Mouse (Mus musculus): ENCODE results near the gene Fuom.
"Not testable (repeated sequence)": the region's sequence is repeated elsewhere in the genome, so short reads cannot be mapped to it uniquely, and the experiment has no call there.

Gene Fuom

DNA sequence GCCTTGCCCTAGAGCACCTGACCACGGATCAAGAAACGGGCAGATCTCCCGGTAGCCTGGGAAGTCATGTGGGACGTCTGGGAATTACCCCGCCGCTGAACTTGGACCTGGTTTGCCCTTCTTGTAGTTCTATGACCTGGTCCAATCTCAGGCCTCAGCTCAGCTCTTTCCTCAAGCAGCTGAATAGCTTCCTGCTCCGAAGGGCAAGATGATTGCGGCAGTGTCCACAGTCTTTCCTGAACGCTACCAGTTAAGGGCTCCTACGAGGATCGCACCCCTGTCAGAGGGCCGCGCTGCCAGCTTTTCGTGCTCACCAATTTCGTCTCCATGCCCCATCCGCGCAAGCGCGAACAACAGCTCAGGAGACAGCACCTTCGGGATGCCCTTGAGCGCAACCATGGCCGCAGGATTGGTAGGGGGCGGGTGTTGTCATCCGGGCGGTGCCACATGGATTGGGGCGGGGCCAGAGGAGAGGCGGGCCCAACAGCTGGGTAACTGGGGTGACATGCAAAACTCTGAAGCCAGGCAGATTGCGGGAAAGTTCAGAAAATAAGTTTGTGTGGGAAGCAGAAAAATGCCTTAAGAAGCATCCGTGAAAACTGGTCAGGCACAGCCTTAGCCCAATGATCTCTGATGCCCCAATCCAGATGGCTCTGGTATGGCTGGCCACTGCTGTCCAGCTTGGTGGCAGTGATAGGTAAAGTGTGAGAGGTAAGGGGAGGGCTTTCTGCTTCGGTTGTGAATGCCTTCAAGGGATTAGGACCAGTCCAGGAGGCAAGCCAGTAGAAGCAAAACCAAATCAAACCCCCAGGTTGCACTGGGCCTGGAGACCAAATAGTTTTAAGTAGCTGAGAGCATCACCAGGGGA is at the start of gene Fuom:
Gene Fuom (minus strand): TSS at position 449 of the 868 bp plus-strand sequence.
- peak; percentile 62 for DNase-seq (ENCODE audit: low spot score)

DNA sequence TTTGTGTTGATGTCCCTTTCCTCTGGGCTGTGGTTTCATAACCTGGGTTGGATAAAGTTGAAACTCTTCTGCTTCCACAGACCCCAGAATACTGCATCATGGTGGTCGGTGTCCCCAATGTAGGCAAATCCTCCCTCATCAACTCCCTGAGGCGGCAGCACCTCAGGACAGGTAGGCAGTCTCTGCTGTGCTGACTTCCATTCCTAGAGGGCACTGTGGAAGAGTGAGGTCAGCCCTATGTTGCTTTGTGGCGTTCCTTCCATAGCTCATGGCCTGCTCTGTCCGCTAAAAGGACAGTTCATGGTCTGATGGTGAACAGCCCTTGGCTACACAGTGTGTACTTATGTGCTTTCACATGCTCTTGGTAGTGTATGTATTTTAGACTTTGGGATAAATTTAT is 42.3 kb upstream of the Fuom start:
- DNase-seq (ENCODE audit: low spot score): no peak

DNA sequence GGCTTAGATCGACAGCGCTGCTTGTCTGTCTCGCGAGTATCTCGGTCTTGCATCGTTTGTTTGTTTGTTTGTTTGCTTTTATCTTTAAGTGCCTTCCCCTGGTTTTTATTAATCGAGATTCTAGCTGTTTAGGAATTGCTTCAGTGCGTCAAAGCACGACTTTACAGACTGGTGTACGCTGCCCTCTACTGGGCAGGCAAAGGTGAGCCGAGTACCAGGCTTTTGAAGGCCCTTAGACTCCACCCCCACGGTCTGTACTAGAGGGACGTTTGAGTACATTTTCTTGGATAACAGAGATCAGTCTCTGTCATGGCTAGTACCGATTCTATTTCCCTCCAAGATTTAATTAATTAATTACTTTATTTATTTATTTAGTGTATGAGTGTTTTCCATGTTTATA is 39.1 kb upstream of the Fuom start:
- peak; percentile 77 for DNase-seq (ENCODE audit: low spot score)

DNA sequence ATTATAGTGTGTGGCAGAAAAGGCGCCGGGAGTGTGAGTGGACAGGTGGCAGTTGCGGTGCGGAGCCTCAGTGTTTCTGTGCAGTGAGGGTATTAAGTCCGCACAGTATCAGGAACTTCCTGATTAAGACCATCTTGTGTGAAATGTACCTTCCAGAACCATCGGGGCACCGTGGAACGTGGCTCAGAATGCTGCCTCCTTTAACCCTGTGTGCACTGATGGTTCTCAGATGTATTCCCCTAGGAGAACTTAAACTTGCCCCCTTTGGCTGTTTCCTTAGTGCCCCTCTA is 35.7 kb upstream of the Fuom start:
- DNase-seq (ENCODE audit: low spot score): no peak

DNA sequence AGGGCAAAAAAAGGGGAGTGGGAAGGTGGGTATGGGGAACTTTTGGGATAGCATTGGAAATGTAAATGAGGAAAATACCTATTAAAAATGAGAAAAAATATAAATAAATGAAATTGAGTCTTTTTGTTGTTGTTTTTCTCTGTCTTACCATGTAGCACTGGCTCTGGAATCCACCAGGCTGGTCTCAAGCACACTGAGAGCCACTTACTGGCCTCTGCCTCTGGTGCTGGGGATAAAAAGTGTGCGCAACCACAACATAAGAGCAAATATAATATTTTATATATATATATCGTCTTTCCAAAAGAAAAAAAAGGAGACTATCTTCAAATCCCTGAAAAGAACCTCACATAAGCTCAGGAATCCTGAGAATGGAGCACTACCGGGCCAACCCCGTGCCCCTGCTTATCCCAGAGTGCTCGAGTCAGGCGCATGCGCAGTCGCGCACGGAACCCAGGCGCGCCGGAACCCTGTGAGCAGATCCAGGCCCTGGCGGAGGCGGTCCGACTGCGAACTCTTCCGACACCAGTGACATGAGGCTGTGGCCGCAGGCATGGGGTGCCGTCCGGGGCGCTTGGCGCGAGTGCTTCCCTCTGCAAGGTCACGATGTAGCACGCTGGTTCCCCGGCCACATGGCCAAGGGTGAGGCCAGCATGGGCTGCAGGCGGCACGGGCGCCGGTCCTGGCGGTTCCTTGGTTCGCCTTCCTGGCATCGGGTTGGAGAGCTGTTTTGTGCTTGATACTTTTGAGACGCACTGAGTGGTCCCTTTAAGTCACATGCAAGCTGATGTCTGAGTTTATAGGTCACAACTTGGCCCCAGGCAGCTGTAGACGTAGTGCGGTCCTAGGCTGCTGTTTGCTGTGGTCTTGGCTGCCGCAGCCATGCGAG is 35.1 kb upstream of the Fuom start, which contains the start of gene Mtg1:
Gene Mtg1 (plus strand): TSS at position 430 of the 886 bp plus-strand sequence.
- peak; percentile 90 for DNase-seq (ENCODE audit: low spot score)

DNA sequence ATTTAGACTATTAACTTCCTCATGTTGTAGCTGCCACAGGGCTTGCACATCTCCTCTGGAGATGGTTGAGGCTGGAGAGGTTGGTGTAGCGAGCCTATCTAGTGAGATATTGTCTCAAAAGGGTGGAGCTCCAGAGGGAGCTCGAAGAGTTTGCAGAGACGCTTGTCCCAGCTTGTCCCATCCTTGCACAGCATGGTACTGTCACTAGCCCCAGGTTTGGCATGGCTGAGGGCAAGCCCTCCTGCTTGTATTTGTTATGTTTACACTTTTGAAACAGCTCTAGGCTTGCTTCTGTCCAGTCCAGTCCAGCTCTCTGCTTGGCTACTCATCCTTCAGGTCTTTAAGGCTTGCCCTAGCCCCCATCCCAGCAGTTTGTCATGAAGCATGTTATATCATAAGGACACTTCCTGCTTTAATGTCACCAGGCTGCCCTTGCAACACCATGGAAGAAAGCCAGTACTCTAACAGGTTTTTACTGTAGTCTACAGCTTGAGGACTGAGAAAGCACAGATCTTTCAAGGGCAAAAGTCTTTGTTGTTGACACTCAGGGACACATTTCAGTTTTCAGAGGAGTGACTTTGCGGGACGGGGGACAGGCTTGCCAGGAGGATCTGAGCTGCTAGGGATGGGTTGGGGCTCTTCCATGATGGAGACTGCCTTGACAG is 33.0 kb upstream of the Fuom start:
- no peak for DNase-seq (ENCODE audit: low spot score)

DNA sequence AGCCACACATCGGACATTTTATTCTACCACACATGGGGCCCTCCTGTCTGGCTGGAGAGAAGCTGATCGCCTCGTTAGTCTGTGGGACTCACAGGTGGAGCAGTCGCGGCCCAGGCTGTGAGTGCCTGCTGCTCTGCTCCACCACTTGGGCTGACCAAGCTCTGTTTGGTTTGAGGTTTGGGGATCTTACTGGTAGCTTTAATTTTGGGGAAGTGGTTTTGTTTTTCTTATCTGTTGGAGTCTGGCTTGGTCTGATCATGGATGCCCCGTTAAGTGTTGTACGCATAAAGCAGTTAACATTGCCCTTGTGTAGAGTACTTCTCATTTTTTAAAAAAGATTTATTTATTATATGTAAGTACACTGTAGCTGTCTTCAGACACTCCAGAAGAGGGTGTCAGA is 31.8 kb upstream of the Fuom start:
- DNase-seq (ENCODE audit: low spot score): not testable (repeated sequence)

DNA sequence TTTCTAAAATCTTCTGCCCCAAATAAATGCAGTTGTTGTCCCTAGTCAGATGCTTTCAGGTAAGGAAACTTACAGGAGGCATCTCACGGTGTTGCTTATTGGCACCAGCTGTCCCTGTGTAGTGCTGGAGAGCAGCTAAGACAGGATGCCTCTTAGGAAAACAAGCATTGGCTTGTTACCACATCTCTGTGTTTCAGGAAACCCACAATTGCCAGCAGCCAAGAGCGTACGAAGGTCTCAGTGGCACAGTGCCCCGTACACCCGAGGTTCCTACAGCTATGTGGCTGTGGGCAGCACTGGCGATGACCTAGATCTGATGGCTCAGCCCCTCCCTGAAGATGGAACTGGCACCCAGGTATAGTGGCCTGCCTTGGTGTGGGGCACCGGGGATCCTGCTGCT is 29.9 kb upstream of the Fuom start:
- not testable (repeated sequence) for DNase-seq (ENCODE audit: low spot score)

DNA sequence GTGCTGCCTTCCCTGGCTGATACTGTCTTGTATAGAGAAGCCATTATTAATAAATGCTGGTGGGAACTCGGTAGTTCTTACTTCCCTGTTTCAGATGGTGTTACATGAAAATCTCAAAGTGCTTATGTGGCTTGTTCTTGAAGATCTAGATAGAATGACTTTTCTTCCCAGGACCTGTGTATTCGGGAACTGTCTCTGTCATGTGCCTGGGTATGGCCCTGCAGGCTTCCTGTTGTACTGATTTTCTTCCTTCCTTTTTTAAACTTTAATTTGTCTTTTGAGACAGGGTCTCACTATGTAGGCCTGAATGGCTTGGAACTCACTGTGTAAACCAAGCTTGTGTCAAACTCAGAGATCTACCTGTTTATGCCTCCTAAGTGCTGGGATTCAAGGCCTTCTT is 25.7 kb upstream of the Fuom start:
- no peak for DNase-seq (ENCODE audit: low spot score)

DNA sequence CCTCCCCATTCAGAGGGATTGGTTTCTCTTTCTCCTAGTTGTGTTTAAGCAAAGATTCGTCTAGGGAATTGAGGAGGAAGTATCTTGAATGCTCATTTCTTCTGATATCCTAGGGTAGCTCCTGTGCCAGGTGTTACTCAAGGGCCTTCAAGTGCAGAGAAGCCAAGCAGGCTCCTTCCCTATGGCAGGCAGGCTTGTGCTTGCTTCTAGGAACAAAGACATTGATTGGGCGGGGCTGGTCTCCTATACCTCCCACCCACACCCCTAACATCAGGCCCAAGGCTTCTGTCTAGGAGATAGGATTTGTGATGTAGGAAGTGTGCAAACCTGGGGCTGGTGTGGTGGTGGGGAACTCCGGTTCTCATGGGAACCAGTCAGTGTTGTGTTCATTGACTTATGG is 24.7 kb upstream of the Fuom start:
- DNase-seq (ENCODE audit: low spot score): no peak

DNA sequence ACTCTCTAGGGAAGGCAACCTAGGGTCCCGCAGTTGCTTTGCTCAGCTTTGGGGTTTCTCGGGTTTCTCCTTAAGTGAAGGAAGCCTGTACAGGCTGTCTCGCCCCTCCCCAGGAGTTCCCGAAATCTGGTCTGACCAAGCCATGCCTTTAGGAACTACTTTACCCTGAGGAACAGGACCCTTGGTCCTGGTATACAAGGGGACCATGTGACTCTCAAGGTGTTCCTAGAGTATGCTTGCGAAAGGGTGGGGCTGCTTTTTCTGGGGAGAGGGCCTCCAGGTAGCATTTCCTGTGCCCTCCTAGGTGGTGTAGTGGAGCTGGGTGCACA is 23.7 kb upstream of the Fuom start:
- no peak for DNase-seq (ENCODE audit: low spot score)

DNA sequence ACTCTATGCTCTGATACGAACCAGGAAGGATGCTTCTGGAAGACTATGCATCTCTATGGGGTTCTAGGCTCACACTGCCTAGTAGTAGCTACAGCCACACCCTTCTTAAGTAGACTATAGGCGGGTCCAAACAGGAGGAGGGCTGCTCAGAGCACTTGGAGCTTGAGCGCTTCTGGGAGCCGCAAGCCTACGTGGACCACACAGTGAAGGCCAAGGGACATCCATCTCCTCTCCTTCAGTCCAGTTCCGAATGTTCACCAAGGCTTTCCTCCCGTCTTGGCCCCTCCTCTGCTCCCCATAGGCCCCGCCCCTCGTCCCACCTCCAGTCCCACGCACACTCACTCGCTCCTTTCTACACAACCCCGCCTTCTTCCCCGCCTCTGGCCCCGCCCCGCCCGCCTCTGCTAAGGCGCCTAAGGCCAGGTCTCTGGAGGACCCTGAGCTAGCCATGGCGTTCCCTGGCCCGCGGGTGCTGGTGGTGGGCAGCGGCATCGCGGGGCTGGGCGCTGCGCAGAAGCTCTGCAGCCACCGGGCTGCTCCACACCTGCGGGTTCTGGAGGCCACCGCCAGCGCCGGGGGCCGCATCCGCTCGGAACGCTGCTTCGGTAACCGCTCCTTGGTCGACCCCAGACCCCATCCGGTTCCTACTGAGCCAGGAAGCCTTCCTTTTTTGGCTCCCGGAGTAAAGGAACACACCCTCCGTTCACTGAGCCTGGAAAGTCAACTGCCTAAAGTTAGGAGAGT is 23.2 kb upstream of the Fuom start:
- DNase-seq (ENCODE audit: low spot score): peak; percentile 89

DNA sequence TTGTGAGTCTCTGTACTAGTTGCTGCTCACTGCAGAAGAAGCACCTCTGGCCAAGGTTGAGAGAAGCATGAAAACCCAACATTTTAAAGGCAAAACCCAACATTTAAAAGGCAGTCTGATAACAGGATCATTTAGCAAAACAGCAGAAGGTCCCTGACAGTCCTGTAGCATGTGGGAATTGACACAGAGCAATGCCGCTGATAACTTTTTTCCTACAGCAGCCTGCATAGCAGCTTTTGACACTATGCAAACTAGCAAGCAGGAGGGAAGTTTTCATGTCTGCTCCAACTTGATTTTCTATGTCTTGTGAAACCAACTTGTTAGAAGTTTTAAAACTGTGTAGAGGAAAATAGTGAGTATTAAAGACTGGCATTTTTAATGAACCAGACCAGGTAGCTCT is 22.1 kb upstream of the Fuom start:
- DNase-seq (ENCODE audit: low spot score): no peak

DNA sequence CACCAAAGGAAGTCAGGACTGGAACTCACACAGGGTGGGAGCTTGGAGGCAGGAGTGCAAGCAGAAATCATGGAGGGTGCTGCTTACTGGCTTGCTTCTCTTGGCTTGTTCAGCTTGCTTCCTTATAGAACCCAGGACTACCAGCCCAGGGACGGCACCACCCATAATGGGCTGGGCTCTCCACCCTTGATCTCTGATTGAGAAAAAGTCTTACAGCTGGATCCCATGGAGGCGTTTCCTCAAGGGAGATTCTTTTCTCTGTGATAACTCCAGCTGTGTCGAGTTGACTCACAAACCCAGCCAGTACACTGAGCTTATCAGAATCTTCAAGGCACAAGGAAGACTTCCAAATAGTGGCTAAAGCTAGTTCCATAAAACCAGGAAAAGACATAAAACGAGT is 20.5 kb upstream of the Fuom start:
- no peak for DNase-seq (ENCODE audit: low spot score)

DNA sequence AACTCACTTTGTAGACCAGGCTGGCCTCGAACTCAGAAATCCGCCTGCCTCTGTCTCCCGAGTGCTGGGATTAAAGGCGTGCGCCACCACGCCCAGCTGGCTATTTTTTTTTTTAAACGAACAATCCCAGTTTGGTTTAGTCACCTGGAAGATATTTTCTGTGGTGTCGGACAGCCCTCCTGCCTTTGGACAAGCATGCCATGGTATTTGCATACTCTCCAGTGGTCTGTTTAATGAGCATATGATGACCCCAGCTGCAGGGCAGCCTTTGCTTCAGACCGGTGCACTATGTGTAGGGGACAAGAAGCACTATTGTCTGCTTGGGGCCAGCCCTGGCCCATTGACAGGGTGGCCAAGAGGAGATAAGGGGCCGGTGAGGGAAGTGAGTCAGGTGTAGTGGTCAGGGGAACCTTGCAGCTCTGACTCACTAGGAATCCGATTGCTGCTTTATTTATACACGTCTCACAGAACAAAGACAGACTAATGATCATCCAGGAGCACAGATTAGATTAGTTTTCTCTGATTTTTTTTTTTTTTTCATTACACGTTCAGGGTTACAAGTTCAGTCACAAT is 19.2 kb upstream of the Fuom start:
- DNase-seq (ENCODE audit: low spot score): no peak

DNA sequence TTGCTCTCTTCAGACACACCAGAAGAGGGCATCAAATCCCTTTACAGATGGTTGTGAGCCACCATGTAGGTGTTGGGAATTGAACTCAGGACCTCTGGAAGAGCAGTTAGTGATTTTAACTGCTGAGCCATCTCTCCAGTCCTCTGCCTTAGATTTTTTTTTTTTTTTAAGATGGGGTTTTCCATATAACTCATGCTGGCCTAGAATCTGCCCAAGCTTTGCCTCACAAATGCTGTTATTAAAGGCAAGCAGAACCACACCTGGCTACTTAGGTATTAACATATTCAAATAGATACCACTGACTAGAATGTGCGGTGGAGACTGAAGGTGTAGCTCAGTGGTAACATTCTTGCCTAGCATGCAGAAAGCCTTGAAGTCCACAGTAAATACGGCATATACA is 18.2 kb upstream of the Fuom start:
- DNase-seq (ENCODE audit: low spot score): no peak

DNA sequence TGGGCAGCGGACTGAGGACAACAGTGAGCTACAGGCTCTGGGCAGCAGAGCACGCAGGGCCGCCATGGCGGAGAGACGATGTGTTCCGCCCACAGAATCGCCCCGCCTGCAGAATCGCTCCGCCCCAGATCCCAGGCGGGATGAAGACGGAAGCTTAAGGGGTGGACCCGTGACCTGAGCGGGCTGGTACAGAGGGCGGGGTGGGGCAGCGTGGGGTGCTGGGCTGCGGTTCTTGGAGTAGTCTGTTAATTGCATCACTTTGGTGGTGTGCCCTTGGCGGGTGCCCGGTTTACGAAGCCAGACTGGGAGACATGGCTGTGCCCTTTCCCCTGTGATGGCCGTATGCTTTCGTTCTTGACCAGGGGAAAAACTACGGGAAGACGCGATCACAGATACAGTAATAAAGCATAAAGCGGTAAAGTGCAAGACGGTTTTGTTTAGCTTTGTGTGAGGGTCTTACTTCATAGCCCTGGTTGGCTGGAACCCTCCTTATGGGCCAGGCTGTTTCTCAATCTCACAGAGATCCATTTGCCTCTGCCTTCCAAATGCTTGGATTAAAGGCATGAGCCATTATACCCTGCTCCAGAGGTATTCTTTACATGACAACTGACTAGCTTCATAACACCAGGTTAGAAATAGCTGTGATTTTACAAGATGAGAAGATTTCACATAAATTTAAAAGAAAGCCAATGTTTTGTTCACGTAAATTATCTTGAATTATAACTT is 14.3 kb upstream of the Fuom start, which contains the start of gene Echs1:
Gene Echs1 (minus strand): TSS at position 148 of the 726 bp plus-strand sequence.
- peak; percentile 93 for DNase-seq (ENCODE audit: low spot score)

DNA sequence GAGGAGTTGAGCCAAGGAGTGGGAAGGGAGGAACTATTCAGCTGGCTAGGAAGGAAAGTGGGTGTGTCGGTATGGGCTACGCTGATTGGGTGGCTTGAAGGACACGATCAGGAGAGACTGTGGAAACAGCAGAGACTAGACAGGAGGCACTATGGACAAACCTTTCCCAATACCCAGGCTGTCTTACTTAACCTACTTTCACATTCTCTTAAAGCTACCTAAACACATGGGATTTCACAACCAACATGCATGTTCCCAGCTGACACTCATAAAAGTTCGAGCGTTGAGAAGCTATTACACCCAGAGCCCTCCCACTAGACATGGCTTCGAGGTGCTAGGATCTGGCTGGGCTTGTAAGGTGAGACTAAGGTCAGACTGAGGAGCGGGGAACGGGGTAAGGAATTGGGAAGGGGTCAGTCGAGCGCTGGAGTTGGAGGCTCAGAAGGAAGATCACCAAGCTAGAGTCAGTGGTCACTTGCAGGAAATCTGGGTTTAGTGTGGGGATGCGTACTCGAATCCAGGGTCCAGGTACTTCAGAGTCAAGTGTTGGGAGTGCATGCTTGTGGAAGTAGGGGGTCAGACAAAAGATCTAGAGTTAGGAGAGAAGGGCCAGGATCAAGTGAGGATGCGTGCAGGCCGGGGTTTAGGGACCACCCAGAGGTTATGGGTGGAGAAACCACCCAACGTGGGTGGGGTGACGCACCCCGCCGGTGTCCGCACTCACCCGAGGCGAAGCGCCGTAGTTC is 13.5 kb upstream of the Fuom start, which contains the start of gene Paox:
Gene Paox (plus strand): TSS at position 217 of the 746 bp plus-strand sequence.
- peak; percentile 92 for DNase-seq (ENCODE audit: low spot score)

DNA sequence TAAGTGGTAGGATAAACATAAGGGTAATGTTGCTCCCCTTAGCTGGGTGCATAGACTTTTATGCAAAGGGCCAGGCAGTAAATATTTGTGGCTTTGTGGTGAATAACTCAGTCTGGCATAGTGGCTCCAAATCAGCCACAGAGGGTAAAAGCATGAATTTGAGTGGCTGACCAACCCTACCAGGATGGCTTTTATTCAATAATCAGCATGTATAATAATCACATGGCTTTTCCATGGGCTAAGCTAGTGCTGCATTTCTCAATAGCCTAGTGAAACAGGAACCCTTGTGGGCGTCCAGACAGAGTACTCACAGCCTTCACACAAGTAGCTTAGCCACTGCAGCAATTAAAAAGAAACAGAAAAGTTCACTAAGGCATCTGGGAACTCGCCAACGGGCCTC is 9.7 kb upstream of the Fuom start:
- DNase-seq (ENCODE audit: low spot score): no peak

DNA sequence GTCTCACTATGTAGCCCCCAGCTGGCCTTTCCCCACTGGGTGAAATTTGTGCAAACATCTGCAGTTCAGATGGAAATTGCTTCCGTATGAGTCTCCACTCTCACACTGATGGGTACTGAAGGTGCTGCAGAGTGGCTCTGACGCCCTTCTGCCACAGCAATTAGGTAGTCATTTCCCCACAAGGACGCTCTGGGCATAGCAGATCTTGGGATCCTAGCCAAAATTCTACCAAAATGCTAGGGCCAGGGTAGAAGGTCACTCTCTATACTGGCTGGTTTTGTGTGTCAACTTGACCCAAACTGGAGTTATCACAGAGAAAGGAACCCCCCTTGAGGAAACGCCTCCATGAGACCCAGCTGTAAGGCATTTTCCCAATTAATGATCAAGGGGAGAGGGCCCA is 1.8 kb upstream of the Fuom start:
- no peak for DNase-seq (ENCODE audit: low spot score)

Measured in adipocyte (in vitro differentiated cells).